Mouse (Mus musculus): ENCODE data around the gene Gins1.

DNA sequence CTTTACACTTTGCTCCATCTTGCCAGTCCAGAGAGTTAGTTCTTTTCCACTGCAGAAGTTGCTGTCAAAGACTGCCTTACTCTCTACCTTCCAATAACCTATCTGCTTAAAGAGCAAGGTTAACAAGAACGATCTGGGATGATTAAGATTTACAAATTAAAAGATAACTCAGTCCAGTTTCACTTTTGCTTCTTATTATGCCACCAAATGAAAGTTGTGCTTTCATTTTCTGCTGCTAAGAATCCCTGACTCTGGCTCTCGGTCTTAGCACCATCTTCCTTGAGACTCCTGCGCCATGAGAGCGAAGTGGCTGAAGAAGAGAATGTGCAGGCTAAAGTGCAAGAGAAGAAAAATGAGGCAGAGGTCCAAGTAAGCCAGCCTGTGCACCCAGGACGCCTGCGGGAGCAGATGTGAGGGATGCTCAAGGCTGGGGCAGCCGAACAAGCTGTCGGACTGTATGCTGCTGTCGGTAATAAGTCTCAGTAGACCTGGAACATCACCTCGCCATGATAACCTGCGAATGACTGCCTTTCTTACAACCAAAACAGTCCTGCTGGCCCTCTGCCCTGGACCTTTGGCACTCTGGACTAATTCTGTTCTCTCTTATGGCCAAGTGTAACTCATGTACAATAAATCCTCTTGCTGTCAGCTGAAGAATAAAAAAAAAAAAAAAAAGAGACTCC lies 22.0 kb downstream of the Gins1 start:
- TF ChIP-seq CTCF (IDR thresholded peaks at IDR 0.05; ENCODE audit: borderline replicate concordance, extremely low read depth, insufficient read depth, insufficient read length) (no peak), POLR2A (IDR thresholded peaks at IDR 0.05; ENCODE audit: borderline replicate concordance, extremely low read depth, insufficient read depth, insufficient read length, poor library complexity, severe bottlenecking) (no peak)
